Mouse (Mus musculus) hematopoietic multipotent progenitor cell, adult 10-12 weeks (in vitro differentiated cells): Measurements from ENCODE around the gene Uba7. TPM values are rescaled to one million over a fixed set of nuclear protein-coding genes. Genes with fewer than 3 reads are reported as not detected.

Experiments used
- polyA plus RNA-seq: library from polyadenylated mRNA; stranded (reverse); fragments of >175 nt; gene quantifications from 2 replicates; pipeline ENCODE4 v1.2.3, GENCODE M21; 2012; ENCODE audit warnings: low replicate concordance

Uba7 gene
- polyA plus RNA-seq, result 56.6 and 109 TPM in 2 replicates

DNA sequence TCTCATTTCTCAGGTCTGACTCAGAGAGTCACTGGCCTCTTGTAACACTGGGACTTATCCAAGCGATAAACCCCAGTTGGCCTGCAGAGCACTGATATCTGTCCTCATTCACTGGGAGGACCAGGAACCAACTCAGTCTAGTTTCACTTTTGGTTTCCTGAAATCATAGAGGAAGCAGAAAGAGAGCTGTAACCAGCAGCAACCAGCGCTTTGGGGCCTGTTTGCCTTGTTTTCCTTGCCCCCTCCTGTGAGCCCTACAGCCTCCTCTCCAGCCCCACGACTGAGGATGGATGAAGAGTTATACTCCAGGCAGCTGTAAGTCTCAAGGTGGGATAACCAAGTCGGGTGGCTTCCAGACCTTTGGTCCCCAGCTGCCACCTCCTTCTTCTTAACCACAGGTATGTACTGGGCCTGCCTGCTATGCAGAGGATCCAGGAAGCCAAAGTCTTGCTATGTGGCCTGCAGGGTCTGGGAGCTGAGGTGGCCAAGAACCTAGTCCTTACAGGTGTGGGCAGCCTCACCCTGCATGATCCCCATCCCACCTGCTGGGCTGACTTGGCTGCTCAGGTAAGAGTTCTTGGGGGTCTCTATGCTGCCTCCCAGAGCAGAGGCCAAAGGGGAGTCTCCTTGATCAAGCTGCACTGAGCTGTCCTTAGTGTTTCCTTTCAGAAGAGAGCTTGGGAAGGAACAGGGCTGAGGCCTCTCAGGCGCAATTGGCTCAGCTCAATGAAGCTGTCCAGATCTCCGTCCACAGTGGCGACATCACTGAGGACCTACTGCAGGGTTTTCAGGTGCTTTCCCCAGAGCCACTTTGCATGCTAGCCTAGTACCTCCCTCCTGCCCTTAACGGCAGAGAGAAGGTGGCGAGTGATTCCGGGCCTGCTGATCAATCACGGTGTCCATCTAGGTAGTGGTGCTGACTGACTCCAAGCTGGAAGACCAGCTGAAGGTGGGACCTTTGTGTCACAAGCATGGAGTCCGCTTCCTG is at the start of gene Uba7:
Gene Uba7, plus strand, starts transcription at position 107 of the 988 bp plus-strand sequence.

DNA sequence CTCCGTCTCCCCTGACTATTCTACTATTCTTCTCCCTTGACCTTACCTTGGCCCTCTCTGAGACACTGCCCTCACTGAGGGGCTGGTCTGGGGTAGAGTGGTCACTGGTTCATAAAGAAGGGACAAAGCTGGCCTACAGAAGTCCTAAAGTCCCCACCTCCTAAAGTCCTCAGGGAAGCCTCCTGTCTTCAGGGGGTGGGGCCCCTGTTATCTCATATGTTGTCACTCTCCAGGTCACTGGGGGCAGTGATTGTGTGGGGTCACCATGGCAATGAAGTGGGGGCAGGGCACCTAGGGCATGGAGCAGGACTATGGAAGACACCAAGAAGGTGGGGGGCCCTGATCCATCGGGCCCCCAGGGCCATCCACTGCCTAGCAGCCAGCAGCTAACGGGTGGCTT is 47.1 kb upstream of the Uba7 start, which contains the start of gene Actl11:
Gene Actl11, plus strand, starts transcription at position 301 of the 400 bp plus-strand sequence.

DNA sequence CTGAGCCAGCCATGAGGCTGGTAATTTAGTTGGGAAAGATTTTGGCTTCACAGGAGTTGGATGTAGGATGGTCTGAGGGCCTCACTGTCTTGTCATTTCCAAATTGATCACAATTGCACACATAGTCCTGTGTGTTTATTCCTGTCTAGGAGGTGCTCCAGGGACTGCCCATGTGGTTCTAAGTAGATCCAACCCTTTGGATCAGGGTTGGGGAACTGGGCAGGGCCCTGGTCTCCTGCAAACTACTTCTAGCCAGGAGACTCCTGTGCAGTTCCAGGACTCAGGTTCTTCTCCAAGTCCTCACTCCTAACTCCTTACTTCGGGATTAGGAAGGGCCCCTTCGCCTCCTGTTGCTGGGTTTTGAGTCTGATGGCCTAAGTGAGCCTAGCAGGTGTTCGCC is 39.9 kb upstream of the Uba7 start, which contains the start of gene Camkv:
Gene Camkv, plus strand, starts transcription at position 301 of the 400 bp plus-strand sequence.

DNA sequence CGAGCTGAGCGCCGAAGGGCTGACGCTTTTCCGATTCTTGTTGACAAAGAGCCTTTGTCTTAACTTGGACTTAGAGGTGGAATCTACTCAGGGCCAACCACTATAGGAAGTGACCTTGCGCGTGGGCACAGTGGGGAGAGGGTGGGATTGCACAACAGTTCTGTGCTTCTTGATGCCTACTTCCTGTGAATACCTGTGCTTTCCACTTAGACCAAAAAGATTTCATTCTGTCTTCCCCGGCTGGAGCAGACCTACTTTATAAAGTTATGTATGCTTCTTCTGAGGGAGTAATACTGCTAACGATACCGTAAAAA is 25.4 kb upstream of the Uba7 start, which contains the start of gene Traip:
Gene Traip, plus strand, starts transcription at position 215 of the 314 bp plus-strand sequence.

DNA sequence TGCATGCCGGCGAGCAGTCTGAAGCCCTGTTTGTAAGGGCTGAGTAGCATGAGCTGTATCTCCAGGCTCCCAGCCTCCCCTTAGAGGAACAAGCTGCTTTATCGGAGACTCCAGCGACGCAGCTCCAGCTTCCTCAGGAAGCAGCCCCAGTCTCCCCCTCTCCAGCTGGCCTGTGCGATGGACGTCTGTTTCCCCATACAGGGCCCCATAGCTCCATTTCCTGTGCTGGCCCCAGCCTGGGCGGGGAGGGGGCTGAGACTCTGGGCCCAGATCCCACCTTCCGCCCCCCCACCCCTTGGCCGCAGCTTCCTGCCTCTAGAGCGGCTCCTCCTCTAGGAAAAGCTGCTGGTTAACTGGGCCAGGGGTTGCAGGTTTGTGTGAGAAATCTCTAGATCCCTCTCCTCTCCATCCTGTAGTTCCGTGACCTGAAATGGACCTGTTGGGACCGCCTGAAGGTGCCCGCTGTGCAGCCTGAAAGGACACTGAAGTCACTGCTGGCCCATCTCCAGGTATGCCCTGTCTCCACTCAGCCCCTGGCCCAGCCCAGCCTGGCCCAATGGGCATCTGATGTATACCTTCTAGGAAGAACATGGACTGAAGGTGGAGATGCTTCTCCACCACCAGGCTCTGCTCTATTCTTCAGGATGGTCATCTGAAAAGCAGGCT is 7.5 kb downstream of the Uba7 start, which contains the start of gene Gm20661:
Gene Gm20661, plus strand, starts transcription at position 378 of the 666 bp plus-strand sequence.

DNA sequence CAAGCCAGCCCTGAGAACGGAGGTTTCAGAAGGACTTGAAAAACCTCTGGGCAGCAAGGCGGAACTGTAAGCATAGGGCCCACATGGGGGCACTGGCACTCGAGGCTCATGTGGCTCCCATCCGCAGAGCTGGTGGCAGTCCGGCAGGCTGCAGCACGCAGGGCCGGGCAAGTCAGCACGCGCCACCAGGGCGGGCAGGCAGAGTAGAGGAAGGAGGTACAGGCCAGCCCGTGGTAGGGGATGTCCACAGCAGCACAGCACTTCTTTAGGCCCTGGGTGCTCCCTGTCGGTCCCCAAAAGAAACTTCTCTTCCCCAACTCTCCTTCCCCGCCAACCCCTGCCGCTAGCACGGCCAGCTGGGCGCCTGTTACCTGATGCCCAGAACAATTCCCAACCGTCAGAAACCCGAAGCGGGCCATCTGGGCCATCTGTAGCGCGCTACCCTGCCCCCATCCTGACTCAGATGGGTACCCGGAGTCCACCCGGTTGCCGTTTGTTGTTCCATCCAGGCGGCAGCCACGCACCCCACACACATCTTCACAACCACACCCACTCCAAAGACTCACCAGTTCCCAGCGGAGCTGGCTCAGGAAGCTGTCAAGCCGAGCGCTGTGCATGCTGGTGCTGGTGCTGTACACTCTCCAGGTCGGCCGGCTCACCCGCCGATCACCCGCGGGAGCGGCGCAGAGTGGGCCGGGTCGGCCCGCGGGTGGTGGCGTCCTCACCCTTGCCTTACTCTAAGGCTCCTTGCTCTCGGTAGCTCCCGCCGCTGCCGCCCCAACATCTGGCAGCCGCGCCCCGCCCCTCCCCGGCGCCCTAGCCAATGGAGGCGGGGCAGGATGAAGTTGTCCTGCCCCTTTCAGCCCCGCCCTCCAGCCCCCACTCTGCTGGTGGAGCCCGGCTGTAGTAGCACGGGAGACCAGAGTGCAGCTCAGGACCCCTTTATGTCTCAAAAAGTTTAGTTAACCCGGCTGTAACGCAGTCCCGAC is 10.1 kb downstream of the Uba7 start, which contains the start of gene Inka1:
Gene Inka1, minus strand, starts transcription at position 749 of the 989 bp plus-strand sequence.

DNA sequence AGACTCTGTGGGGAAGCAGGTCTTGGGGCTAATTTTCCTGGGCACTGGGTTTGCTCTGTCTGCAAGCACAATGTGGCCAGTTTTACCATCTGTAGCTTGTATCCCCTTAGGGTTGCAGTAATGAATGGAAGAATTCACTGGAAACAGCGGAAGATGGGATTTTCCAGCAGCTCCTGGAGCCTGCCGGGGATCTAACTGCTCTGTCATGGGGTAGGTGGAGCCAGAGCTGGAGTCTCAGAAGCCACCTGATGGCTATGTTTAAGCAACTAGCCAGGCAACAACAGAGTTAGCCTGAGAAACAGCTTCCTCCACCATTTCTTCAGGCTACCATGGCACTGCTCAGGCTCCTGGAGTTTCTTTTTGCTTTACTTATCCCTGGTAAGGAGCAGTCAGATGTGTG is 16.9 kb downstream of the Uba7 start, which contains the start of gene Cdhr4:
Gene Cdhr4, plus strand, starts transcription at position 301 of the 400 bp plus-strand sequence.

DNA sequence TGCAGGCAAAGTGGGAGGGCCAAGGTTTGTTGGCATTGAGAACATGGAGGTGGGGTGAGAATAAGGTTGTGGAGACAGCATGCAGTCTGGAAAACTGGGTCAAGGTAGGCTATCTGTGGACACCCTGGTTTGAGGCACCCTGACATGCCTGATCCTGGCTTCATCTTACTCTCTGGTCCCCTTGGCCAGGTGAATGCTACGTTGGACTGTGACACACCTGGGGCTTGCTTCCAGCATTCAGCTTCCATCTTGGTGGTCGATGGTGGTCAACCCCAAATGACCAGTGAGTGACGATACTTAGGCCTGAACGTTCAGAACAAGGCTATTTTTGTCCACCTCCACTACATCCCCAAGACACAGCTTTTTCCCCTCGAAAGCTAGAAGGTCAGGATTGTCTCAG is 20.7 kb downstream of the Uba7 start, which contains the start of gene Gm20662:
Gene Gm20662, plus strand, starts transcription at position 301 of the 400 bp plus-strand sequence.

DNA sequence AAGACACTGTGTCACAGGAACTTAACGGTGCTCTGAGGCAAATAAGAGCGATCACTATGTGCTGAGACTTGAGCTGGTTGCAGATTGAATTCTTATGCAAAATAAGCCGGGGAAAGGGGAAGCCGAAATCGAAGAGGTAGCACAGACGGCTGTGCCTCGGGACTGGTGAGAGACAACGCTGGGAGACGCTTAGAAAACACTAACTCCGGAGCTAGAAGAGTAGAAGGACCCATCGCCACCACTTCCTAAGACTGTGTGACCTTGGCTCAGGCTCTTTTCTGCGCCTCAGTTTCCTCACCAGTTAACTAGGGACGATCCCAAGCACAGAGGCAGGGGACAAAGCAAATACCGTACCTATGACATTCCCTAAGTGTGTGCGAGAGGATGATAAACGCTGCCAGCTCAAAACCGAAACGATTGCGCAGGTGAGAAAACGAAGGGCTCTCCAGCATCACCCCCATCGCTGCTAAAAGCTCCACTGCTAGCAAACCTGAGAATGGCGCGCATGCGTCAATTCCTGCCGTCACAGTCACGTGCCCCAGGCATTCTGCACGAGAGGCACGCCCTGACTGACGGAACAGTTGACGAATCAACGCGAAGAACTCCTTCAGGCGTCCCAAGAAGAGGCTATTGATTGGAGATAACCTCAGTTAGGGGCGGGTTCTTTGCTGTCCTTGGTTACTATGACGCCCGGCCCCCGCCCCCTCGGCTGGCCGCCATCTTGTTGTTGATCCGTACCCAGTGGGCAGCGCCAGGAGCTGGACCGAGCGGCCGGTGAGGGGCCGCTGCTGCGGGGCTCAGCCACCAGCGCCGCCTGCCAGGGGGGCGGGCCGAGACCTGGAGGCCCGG is 26.8 kb downstream of the Uba7 start, which contains the start of gene Ip6k1:
Gene Ip6k1, plus strand, starts transcription at position 580 of the 849 bp plus-strand sequence.

Other genes starting within 250 kb of the Uba7 start
- 53.7 and 57.1 TPM in 2 replicates for gene Rbm5, start 204.5 kb upstream of the Uba7 start, polyA plus RNA-seq
- 19.8 and 30.5 TPM in 2 replicates for gene Rbm6, start 102.3 kb upstream of the Uba7 start, polyA plus RNA-seq
- 22.0 and 22.8 TPM in 2 replicates for gene Mon1a, start 87.4 kb upstream of the Uba7 start, polyA plus RNA-seq
- 0.63 and 3.7 TPM in 2 replicates for gene Mst1r, start 68.6 kb upstream of the Uba7 start, polyA plus RNA-seq
- not detected in 2 replicates for gene Actl11, start 47.0 kb upstream of the Uba7 start, polyA plus RNA-seq
- gene Camkv, start 39.8 kb upstream of the Uba7 start, polyA plus RNA-seq, result 0.03 and 0.10 TPM in 2 replicates
- gene Traip, start 25.4 kb upstream of the Uba7 start, polyA plus RNA-seq, result 0.30 and 1.8 TPM in 2 replicates
- gene Gm20661, start 7.6 kb downstream of the Uba7 start, polyA plus RNA-seq, result 0.22 TPM in 1 of 2 replicates, not detected in the other
- gene Inka1, start 10.4 kb downstream of the Uba7 start, polyA plus RNA-seq, result 11.6 and 13.4 TPM in 2 replicates
- gene Cdhr4, start 17.0 kb downstream of the Uba7 start, polyA plus RNA-seq, result 0.15 TPM in 1 of 2 replicates, not detected in the other
- gene Gm20662, start 20.8 kb downstream of the Uba7 start, polyA plus RNA-seq, result 0.58 TPM in 1 of 2 replicates, not detected in the other
- gene Ip6k1, start 27.0 kb downstream of the Uba7 start, polyA plus RNA-seq, result 163 and 228 TPM in 2 replicates
- 4.6 and 5.8 TPM in 2 replicates for gene Gmppb, start 73.7 kb downstream of the Uba7 start, polyA plus RNA-seq
- 0.22 and 0.61 TPM in 2 replicates for gene Amigo3, start 77.7 kb downstream of the Uba7 start, polyA plus RNA-seq
- gene Mst1, start 104.9 kb downstream of the Uba7 start, polyA plus RNA-seq, result 0.10 and 1.0 TPM in 2 replicates
- 83.2 and 287 TPM in 2 replicates for gene Rnf123, start 107.8 kb downstream of the Uba7 start, polyA plus RNA-seq
- gene Apeh, start 119.1 kb downstream of the Uba7 start, polyA plus RNA-seq, result 50.4 and 78.3 TPM in 2 replicates
- 1.6 and 2.0 TPM in 2 replicates for gene Bsn, start 214.9 kb downstream of the Uba7 start, polyA plus RNA-seq